ENCODE assay signal across 17 mouse cellular contexts in the genomic region with DNA sequence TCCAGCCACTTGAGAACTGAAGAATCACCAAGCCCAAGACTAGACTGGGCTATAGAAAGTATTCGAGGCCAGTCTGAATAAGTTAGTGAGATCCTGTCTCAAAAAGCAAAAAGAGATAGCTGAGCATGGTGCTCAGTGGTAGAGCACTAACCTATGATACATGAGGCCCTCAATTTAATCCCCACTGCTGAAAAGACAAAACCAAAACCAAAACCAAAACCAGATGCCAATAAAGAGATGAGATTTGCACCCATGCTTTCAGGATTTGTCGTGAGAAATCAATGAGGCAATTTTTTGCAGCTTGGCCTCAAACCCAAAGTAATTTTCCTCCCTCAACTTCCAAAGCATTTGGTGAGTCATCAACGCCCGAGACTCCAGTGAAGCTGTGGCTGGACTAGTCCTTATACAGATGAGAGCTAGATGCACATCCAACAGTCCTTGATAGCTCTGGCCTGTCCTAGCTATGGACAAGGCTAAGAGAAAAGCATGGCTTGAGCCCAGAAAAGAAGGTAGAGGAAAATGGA.
A peak's percentile ranks its signal among the peaks of the same experiment; 100 is the strongest.
DNase-seq lines count a peak whose midpoint lies in the region; ATAC-seq lines count a peak whose summit lies in the region.
"Had no signal": no experiment of that assay in that cellular context is flagged by ENCODE, and none has a peak within 500 bp of the region (broad histone marks: within the 10 kb centered on the region; RNA-seq: fewer than 3 reads in every experiment).

No protein-coding gene starts in this region.

- no peak overlapping the region for H3K9ac ChIP-seq in heart, embryonic 13.5 days
- H3K9ac ChIP-seq in liver, embryonic 13.5 days, result peak overlapping the region; percentile 39; the same call in 1 of the 2 replicates
- H3K9ac ChIP-seq: embryonic facial prominence, embryonic 13.5 days; lung, embryonic 14.5 days; midbrain, embryonic 15.5 days had no signal

- H3K36me3 ChIP-seq in heart, embryonic 13.5 days, result no peaks in the 10 kb centered on the region
- H3K36me3 ChIP-seq in liver, embryonic 13.5 days, result no peaks in the 10 kb centered on the region
- H3K36me3 ChIP-seq: embryonic facial prominence, embryonic 13.5 days; midbrain, embryonic 15.5 days had no signal

- H3K27ac ChIP-seq in heart, embryonic 13.5 days (replicated peaks), result peak overlapping the region; percentile 40
- H3K27ac ChIP-seq in liver, embryonic 13.5 days, result peak overlapping the region; percentile 76
- H3K27ac ChIP-seq: embryonic facial prominence, embryonic 13.5 days; midbrain, embryonic 15.5 days had no signal

- peaks cover 74% of the 10 kb centered on the region for H3K4me1 ChIP-seq in heart, embryonic 13.5 days
- H3K4me1 ChIP-seq in liver, embryonic 13.5 days (replicated peaks), result peaks cover 89% of the 10 kb centered on the region

- 74% methylated on average over 4 of the region's 4 CpGs for WGBS in heart, embryonic 13.5 days
- 73% methylated on average over 4 of the region's 4 CpGs for WGBS in liver, embryonic 13.5 days (ENCODE audit: insufficient replicate concordance)

- H3K4me2 ChIP-seq in heart, embryonic 13.5 days, result no peak overlapping the region
- H3K4me2 ChIP-seq in liver, embryonic 13.5 days, result peak overlapping the region; percentile 42
- H3K4me2 ChIP-seq: embryonic facial prominence, embryonic 13.5 days; heart, embryonic 11.5 days; lung, embryonic 14.5 days; midbrain, embryonic 15.5 days had no signal

- intact Hi-C loops in heart, postnatal 25 days (cut with DNase I), result no loop called here

- ATAC-seq in heart, embryonic 13.5 days (ENCODE audit: extremely low read depth, insufficient number of reproducible peaks, low FRiP score, low TSS enrichment), result no peak
- ATAC-seq in activated CD4-positive, CD25-positive, alpha-beta regulatory T cell, adult 4 months, result peak; percentile 50
- ATAC-seq in liver, embryonic 13.5 days (ENCODE audit: low read depth), result 0 out of 2 replicates have a peak, but pooled peaks have one; percentile 1
- ATAC-seq: midbrain, embryonic 15.5 days had no signal

- no peak for DNase-seq in heart, postnatal 25 days (ENCODE audit: low spot score)
- peak; percentile 42 for DNase-seq in CD4-positive helper T cell, adult 2 months (ENCODE audit: low read depth, low spot score)
- no peak for DNase-seq in liver, embryonic 13.5 days
- DNase-seq in urinary bladder, postnatal 10 days (ENCODE audit: low spot score), result no peak
- DNase-seq in urinary bladder, postnatal 4 days (ENCODE audit: low spot score in 2 of 2), result no peak
- DNase-seq in urinary bladder, postnatal 25 days (ENCODE audit: low spot score), result no peak
- DNase-seq: adrenal gland, adult 8-10 months; cerebellum, adult 2 months; kidney, adult 8-10 months; layer of hippocampus, postnatal 36 days; left cerebral cortex, postnatal 4 days; lung, embryonic 14.5 days had no signal

- H3K27me3 ChIP-seq in heart, embryonic 13.5 days (replicated peaks), result no peaks in the 10 kb centered on the region
- no peaks in the 10 kb centered on the region for H3K27me3 ChIP-seq in liver, embryonic 13.5 days
- H3K27me3 ChIP-seq: embryonic facial prominence, embryonic 13.5 days; midbrain, embryonic 15.5 days had no signal

- no peaks in the 10 kb centered on the region for H3K9me3 ChIP-seq in heart, embryonic 13.5 days
- no peaks in the 10 kb centered on the region for H3K9me3 ChIP-seq in liver, embryonic 13.5 days (replicated peaks)
- H3K9me3 ChIP-seq: embryonic facial prominence, embryonic 13.5 days; midbrain, embryonic 15.5 days had no signal

- H3K4me3 ChIP-seq in heart, embryonic 13.5 days, result no peak overlapping the region
- no peak overlapping the region for H3K4me3 ChIP-seq in liver, embryonic 13.5 days (replicated peaks)
- H3K4me3 ChIP-seq: embryonic facial prominence, embryonic 13.5 days; midbrain, embryonic 15.5 days had no signal
